Mouse (Mus musculus) hindbrain, embryonic 15.5 days (tissue): ENCODE measurements around the gene Cux1. TPM values are rescaled to one million over a fixed set of nuclear protein-coding genes. Genes with fewer than 3 reads are reported as not detected.

ENCODE experiments used
- ATAC-seq: fragments of 200-750 bp; cut with Nextera tagmentation; 2 replicates; pipeline ENCODE4 v1.8.0; 2017; ENCODE audit warnings: low read depth, moderate number of reproducible peaks, moderate TSS enrichment; ENCODE audit not compliant: low FRiP score
- H3K27ac ChIP-seq: fragments of 300-500 bp; sonication (generic); replicated peaks from 2 replicates; pipeline ENCODE4 v1.5.1; 2015; ENCODE audit warnings: mild to moderate bottlenecking, inconsistent platforms
- H3K27me3 ChIP-seq: fragments of 300-500 bp; sonication (generic); 2 replicates; pipeline ENCODE4 v1.6.1; 2015; ENCODE audit warnings: control low read depth, inconsistent platforms
- H3K36me3 ChIP-seq: fragments of 300-500 bp; sonication (generic); 2 replicates; pipeline ENCODE4 v1.6.1; 2015; ENCODE audit warnings: control low read depth, inconsistent platforms
- H3K4me1 ChIP-seq: fragments of 300-500 bp; sonication (generic); replicated peaks from 2 replicates; pipeline ENCODE4 v1.6.1; 2015; ENCODE audit warnings: control low read depth, inconsistent platforms
- H3K4me2 ChIP-seq: fragments of 300-500 bp; sonication (generic); 2 replicates; pipeline ENCODE4 v1.6.1; 2015; ENCODE audit warnings: moderate library complexity, mild to moderate bottlenecking, inconsistent platforms
- H3K4me3 ChIP-seq: fragments of 300-500 bp; sonication (generic); 2 replicates; pipeline ENCODE4 v1.5.1; 2015; ENCODE audit warnings: mild to moderate bottlenecking, inconsistent platforms
- H3K9ac ChIP-seq: fragments of 300-500 bp; sonication (generic); 2 replicates; pipeline ENCODE4 v1.6.1; 2015; ENCODE audit warnings: inconsistent platforms
- H3K9me3 ChIP-seq: fragments of 300-500 bp; sonication (generic); 2 replicates; pipeline ENCODE4 v1.6.1; 2016; ENCODE audit warnings: control low read depth, inconsistent platforms
- WGBS: fragments of 180-500 bp; shearing (Covaris S2); methylation state at CpG from one replicate; pipeline ENCODE4 v1.1.7; 2015; 5-methylcytosine and 5-hydroxymethylcytosine counted together
- polyA plus RNA-seq: library from polyadenylated mRNA; unstranded; fragments of >200 nt; fragmentation: Nextera tagmentation; extraction: Ambion mirVana; gene quantifications from 2 replicates; pipeline ENCODE4 v1.2.1, GENCODE M21; 2015

Cux1 gene
- polyA plus RNA-seq, 1 experiment from 2014 or later: 106 TPM

DNA sequence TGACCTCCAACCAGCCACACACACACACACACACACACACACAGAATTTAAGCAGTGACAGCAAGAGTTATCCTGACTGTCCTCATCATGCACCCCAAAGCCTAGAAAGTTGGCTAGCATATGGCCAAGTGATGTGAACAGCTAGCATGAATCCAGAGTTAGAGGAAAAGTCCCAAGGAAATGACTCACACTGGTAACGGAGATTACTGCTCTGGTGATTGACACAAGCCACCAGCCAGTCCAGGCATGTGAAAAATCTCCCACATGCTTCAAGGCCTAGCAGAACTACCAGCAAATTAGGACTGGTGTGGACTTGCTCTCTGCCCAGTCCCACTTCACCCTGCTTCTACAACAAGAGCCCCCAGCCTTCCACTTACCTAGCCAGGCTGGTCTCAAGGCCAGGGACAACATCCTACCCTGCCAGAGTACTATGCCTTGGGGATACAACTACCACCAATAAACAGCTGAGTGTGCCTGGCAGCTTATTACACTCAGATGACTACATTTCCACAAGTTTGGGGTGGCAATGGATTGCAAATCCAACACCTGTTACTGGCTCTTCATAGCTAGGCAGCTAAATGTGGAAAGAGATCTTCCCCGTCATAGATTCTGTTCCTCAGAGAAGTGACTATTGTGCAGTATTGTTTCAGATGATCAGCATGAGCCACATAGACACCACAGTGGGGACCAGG, 35.5 kb downstream of the Cux1 start:
- H3K36me3 ChIP-seq: no peaks in the 10 kb centered on the region
- no peaks in the 10 kb centered on the region for H3K9me3 ChIP-seq
- WGBS: 81% methylated on average over 2 of the region's 2 CpGs
- H3K9ac ChIP-seq: no peak overlapping the region
- no peaks in the 10 kb centered on the region for H3K27me3 ChIP-seq
- no peak for ATAC-seq
- H3K4me1 ChIP-seq: 0 out of 2 replicates have a peak, but pooled peaks cover 6% of the 10 kb centered on the region
- no peak overlapping the region for H3K27ac ChIP-seq
- no peak overlapping the region for H3K4me3 ChIP-seq
- no peak overlapping the region for H3K4me2 ChIP-seq

DNA sequence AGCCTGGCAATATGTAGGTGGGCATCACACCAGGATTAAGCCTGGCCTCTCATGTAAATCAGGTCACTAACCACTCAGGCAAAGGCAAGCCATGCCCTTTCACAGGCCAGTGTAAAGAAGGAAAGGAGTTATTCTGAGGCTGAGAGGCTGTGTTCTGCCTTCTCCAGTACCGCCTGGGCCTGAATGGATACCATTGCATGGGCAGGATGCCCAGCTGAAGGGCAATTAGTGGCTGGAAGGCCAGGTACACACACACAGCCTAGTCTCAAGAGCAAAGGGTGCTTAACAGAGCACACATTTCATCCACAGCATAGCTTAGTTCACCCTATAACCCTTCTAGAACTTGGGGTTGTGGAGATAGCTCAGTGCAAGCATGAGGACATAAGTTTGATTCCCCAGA, 36.4 kb downstream of the Cux1 start:
- no peak for ATAC-seq
- Histone ChIP-seq H3K4me2 (no peak overlapping the region), H3K27ac (no peak overlapping the region), H3K4me1 (0 out of 2 replicates have a peak, but pooled peaks cover 6% of the 10 kb centered on the region), H3K36me3 (no peaks in the 10 kb centered on the region), H3K27me3 (no peaks in the 10 kb centered on the region), H3K9ac (no peak overlapping the region), H3K4me3 (no peak overlapping the region), H3K9me3 (no peaks in the 10 kb centered on the region)
- 81% methylated on average over 1 of the region's 1 CpGs for WGBS

DNA sequence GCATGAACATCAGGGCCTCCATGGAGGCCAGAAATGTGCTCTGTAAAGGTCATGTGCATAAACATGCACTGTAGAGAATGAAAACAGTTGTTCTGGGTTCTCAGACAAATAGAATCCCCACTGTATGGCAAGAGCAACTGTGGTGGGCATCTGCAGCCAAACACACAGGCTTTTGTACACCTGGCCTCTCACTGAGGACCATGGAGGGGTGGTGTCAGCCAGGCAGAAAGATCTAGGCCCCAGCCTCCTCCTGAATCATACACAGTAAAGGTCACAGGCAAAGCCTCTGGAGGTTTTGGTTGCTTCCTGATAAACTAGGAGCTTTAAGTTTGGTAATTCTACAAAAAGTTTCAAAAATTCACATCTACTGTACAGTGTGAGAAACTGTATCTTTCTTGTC, 38.1 kb downstream of the Cux1 start:
- Histone ChIP-seq H3K27me3 (no peaks in the 10 kb centered on the region), H3K36me3 (no peaks in the 10 kb centered on the region), H3K27ac (no peak overlapping the region), H3K9ac (no peak overlapping the region), H3K4me3 (no peak overlapping the region), H3K4me1 (0 out of 2 replicates have a peak, but pooled peaks cover 6% of the 10 kb centered on the region), H3K4me2 (no peak overlapping the region), H3K9me3 (no peaks in the 10 kb centered on the region)
- ATAC-seq: no peak

DNA sequence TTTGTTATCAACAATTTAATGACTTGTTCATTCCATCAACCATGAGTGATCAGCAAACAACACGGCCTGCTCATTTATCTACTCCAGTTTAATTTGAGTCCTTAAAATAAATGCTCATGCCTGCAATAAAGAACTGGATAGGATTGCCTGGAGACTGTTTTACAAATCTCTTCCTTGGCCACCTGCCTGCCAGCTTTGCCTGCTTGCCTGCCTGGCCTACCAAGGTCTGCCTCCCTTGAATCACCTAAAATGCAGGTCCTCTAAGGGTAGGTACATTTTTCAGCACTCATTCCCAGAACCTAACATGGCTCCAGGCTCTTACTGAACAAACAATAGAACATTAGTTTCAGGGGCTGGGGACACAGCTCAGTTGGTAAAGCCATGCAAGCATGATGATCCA, 39.4 kb downstream of the Cux1 start:
- 72% methylated on average over 1 of the region's 1 CpGs for WGBS
- Histone ChIP-seq H3K4me2 (no peak overlapping the region), H3K9ac (no peak overlapping the region), H3K4me3 (no peak overlapping the region), H3K27ac (no peak overlapping the region), H3K27me3 (no peaks in the 10 kb centered on the region), H3K36me3 (no peaks in the 10 kb centered on the region), H3K9me3 (no peaks in the 10 kb centered on the region), H3K4me1 (peaks cover 12% of the 10 kb centered on the region; the same call in 1 of the 2 replicates)
- ATAC-seq: no peak

DNA sequence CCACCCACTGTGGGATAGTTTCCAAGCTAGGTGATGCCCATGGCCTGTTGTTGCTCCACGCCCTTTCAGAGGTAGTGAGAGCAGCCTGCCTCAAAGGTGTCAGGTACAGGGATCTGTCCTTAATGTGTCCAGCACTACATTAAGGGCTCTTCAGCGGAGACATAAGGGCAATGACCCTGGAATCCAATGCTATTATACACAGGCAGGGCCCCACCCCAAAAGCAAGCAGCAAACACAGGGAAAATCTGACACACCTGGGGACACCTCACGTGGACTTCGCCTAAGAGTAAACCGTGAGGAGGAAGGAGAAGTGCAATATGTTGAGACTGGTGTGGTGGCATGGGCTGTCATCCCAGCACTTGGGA, 40.8 kb downstream of the Cux1 start:
- H3K27ac ChIP-seq: no peak overlapping the region
- H3K36me3 ChIP-seq: no peaks in the 10 kb centered on the region
- no peaks in the 10 kb centered on the region for H3K27me3 ChIP-seq
- no peak for ATAC-seq
- peaks cover 14% of the 10 kb centered on the region; the same call in 1 of the 2 replicates for H3K4me1 ChIP-seq
- H3K9me3 ChIP-seq: no peaks in the 10 kb centered on the region
- H3K4me3 ChIP-seq: no peak overlapping the region
- WGBS: 95% methylated on average over 5 of the region's 5 CpGs
- no peak overlapping the region for H3K9ac ChIP-seq
- no peak overlapping the region for H3K4me2 ChIP-seq

DNA sequence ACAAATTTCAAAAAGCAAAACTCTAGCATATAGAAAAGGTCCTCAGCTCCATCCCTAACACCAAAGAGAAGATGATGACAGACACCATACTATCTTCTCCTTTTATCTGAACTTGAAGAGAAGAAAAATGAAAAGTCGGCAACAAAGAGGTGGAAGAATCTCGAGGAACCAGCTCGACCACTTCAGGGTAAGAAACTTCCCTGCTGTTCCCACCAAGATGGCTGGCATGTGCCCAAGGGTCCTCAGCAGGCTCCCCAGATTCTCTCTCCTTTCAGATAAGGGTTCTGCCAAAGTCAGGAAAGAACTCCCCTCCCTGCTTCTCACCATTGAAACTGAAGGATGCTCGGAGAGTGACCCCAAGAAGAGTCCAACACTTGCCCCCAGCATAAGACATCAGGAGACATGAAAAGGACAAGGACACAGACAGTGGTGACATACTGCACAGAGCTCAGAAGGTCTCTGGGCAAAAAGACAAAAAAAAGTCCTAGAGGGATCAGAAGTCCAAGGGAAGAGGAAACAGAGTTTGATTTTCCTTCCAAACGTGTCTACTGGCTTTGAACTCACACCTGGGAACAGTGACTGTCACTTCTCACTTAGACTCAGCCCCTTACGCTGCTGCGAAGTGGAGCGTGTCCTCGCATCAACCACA, 41.3 kb downstream of the Cux1 start:
- Histone ChIP-seq H3K4me2 (no peak overlapping the region), H3K9me3 (no peaks in the 10 kb centered on the region), H3K9ac (no peak overlapping the region), H3K27ac (no peak overlapping the region), H3K4me3 (no peak overlapping the region), H3K27me3 (no peaks in the 10 kb centered on the region), H3K36me3 (no peaks in the 10 kb centered on the region), H3K4me1 (peaks cover 14% of the 10 kb centered on the region; the same call in 1 of the 2 replicates)
- 84% methylated on average over 9 of the region's 9 CpGs for WGBS
- ATAC-seq: no peak

DNA sequence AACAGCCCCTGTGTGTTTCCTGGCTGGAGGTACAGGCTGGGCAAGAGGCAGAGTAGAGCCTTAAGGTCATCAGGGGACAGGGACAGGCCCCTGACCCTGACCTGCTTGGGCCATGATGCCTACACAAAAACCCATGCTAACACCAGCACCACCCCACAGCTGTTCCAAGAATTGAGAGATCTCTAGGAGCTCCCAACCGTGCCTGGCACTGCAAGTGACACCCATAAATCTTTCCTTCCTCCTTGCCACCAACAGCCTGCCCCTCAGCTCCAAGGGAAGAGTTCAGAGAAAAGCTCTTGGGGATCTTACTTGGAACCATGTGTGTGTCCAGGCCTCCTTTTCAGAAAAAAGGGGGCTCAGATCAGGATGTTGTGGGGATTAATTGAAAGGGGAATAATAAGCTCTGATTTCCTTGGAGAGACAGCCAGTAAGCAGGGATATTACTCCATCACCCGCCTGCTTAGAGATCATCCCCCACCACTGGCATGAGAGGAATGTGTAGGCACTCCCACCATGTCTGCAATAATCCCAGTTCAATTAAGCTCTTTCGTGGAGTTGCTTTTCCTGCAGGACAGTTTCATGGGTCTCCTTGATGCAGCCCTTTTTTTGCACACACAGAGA, 44.3 kb downstream of the Cux1 start:
- H3K36me3 ChIP-seq: no peaks in the 10 kb centered on the region
- peaks cover 8% of the 10 kb centered on the region; the same call in 1 of the 2 replicates for H3K4me1 ChIP-seq
- no peak overlapping the region for H3K9ac ChIP-seq
- no peaks in the 10 kb centered on the region for H3K27me3 ChIP-seq
- no peak overlapping the region for H3K4me2 ChIP-seq
- no peak for ATAC-seq
- no peak overlapping the region for H3K4me3 ChIP-seq
- H3K27ac ChIP-seq: no peak overlapping the region
- WGBS: 30% methylated on average over 3 of the region's 3 CpGs
- no peaks in the 10 kb centered on the region for H3K9me3 ChIP-seq

DNA sequence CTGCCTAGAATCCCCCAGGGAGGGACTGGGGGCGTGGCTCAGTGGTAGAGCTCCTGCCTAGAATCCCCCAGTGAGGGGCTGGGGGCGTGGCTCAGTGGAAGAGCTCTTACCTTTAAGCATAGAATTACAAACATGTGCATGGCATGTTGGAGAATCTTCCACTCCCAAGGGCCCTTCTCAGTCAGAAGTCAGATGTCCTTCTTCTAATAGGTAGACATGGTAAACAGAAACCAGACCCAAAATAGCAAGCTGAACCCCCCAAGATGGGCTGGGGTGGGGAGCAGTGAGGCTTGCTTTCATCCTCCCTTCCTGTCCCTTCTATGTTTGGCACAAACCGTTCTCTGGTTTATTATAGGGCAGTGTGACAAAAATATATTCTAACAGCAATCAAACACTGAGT, 45.6 kb downstream of the Cux1 start:
- no peak for ATAC-seq
- Histone ChIP-seq H3K27me3 (no peaks in the 10 kb centered on the region), H3K4me3 (no peak overlapping the region), H3K9ac (no peak overlapping the region), H3K4me2 (no peak overlapping the region), H3K27ac (no peak overlapping the region), H3K9me3 (no peaks in the 10 kb centered on the region), H3K4me1 (peaks cover 8% of the 10 kb centered on the region; the same call in 1 of the 2 replicates), H3K36me3 (no peaks in the 10 kb centered on the region)
- whole genome bisulfite sequencing: 83% methylated on average over 3 of the region's 3 CpGs

DNA sequence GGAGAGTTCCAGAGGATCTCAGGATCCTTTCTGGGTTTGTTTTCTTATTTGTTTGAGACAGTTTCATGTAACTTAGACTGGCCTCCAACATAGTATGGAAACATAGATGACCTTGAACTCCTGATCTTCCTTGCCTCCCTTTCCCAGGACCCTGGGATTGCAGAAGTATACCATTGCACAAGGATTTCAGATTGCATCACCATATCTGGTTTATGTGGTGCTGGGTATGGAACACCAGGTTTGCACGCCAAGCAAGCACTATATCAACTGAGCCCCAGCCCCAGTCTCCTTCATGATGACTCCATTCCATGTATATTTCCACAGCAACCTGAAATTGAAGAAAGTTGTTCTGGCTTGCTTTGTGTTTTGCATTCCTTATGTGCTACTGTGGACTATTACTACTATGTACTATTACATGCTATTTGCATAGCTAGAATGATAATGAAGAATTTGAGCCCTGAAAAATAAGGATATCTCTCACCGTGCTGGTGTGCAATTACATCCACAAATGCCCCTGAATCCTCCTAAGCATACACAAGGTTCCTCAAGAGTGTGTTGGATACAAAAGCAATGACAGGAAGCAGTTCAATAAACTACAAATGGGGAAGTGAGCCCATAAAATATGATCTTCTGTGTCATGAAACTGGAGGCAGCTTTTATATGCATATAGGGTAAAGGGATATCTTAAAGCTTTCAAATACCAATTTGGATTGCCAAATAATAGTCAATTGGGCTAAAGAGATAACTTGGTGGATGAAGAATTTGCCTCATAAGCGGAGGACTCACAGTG, 48.4 kb downstream of the Cux1 start:
- H3K36me3 ChIP-seq: no peaks in the 10 kb centered on the region
- no peak overlapping the region for H3K27ac ChIP-seq
- H3K4me1 ChIP-seq: peaks cover 13% of the 10 kb centered on the region
- H3K9ac ChIP-seq: no peak overlapping the region
- no peaks in the 10 kb centered on the region for H3K27me3 ChIP-seq
- no peaks in the 10 kb centered on the region for H3K9me3 ChIP-seq
- H3K4me3 ChIP-seq: no peak overlapping the region
- no peak for ATAC-seq
- WGBS: 90% methylated on average over 3 of the region's 3 CpGs
- no peak overlapping the region for H3K4me2 ChIP-seq

DNA sequence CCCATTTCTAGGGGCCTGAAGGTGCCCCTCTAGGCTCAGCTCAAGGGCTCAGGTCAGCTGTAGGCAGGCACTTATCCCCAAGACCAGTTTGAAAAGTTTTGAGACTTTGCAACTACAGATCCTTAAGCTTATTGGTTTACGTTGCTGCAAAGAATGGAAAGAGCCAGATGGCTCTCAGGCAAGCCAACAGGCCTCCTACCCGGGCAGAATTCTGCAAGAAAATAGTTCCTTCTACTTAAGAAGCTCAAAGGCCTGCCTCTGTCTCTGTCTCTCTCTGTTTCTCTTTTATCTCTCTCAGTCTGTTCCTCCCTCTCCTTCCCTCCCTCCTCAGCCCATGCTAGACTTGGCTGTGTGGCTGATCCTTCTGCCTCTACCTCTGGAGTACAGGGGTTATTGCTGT, 49.8 kb downstream of the Cux1 start:
- Histone ChIP-seq H3K27me3 (no peaks in the 10 kb centered on the region), H3K4me2 (no peak overlapping the region), H3K36me3 (no peaks in the 10 kb centered on the region), H3K9me3 (no peaks in the 10 kb centered on the region), H3K4me3 (no peak overlapping the region), H3K4me1 (peaks cover 8% of the 10 kb centered on the region; the same call in 1 of the 2 replicates), H3K9ac (no peak overlapping the region), H3K27ac (no peak overlapping the region)
- no peak for ATAC-seq
- 62% methylated on average over 2 of the region's 2 CpGs for WGBS

DNA sequence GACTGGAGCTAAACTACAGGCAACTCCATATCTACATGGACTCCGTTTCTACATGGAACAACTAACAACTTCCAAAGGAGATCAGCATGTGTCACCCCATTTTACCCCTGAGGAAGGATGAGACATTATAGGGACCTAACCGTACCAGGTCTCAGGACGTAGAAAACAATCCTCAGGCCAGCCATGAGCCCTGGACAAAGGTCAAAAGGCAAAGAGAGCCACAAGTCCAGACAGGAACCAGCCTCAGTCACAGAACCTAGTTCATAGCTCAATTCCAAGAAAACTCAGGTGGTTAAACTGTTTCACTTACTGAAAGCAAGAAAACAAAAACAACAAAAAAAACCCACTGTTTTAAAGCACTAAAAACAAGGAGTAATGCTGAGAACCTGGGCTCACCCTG, 50.7 kb downstream of the Cux1 start:
- no peaks in the 10 kb centered on the region for H3K9me3 ChIP-seq
- 91% methylated on average over 3 of the region's 3 CpGs for WGBS
- H3K4me2 ChIP-seq: no peak overlapping the region
- H3K4me1 ChIP-seq: peaks cover 10% of the 10 kb centered on the region
- H3K36me3 ChIP-seq: no peaks in the 10 kb centered on the region
- ATAC-seq: no peak
- H3K27me3 ChIP-seq: no peaks in the 10 kb centered on the region
- H3K4me3 ChIP-seq: no peak overlapping the region
- no peak overlapping the region for H3K27ac ChIP-seq
- H3K9ac ChIP-seq: no peak overlapping the region
